Mouse (Mus musculus): ENCODE measurements around the gene Gosr1. TPM values are rescaled to one million over a fixed set of nuclear protein-coding genes. Genes with fewer than 3 reads are reported as not detected.

The Gosr1 gene
- 61.4 TPM for total RNA-seq (2023)

GRCm38 (mm10) chr11:76763053-76763740, at the start of gene Gosr1:
Gosr1 (minus strand) TSS chr11:76763579.

GRCm38 (mm10) chr11:76679508-76679907, 83.9 kb downstream of the Gosr1 start, which contains the start of gene Trarg1:
Trarg1 (plus strand) TSS chr11:76679808.

Other genes with a start within 250 kb of the Gosr1 start
- 52.2 TPM for gene Abr, start 141.3 kb downstream of the Gosr1 start, total RNA-seq (2023)
- not detected for gene Bhlha9, start 91.1 kb downstream of the Gosr1 start, total RNA-seq (2023)
- not detected for gene Trarg1, start 83.8 kb downstream of the Gosr1 start, total RNA-seq (2023)
- gene Cpd, start 83.4 kb upstream of the Gosr1 start, total RNA-seq (2023): 4.6 TPM
- not detected for gene Tmigd1, start 138.6 kb upstream of the Gosr1 start, total RNA-seq (2023)
- 34.6 TPM for gene Blmh, start 161.2 kb upstream of the Gosr1 start, total RNA-seq (2023)
- gene Slc6a4, start 235.0 kb upstream of the Gosr1 start, total RNA-seq (2023): not detected